Mouse (Mus musculus): Measurements from ENCODE around the gene Ift88. TPM values are rescaled to one million over a fixed set of nuclear protein-coding genes. Genes with fewer than 3 reads are reported as not detected.

Gene Ift88
- polyA plus RNA-seq, 1 experiment from 2014 or later, result 16.2 TPM

DNA sequence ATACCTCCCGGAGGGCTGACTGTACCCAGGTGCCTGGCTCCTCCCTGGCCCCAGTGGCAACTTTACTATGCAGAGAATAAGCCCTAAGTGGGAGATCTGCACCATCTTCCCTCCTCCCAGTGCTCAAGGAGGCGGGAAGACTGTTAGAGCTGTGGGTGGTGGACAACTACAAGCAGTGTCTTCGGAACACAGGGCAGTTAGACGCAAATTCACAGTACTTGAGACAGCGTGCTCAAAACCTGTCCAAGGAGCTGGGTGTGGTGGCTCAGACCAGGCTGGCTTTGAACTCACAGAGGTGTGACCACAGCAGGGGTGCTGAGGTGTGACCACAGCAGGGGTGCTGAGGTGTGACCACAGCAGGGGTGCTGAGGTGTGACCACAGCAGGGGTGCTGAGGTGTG, 130.6 kb downstream of the Ift88 start:
- Histone ChIP-seq H3K4me2 (no peak overlapping the region), H3K27me3 (no peaks in the 10 kb centered on the region), H3K27ac (no peak overlapping the region), H3K4me1 (no peaks in the 10 kb centered on the region), H3K4me3 (no peak overlapping the region), H3K9me3 (no peaks in the 10 kb centered on the region), H3K9ac (no peak overlapping the region), H3K36me3 (peaks cover 6% of the 10 kb centered on the region; the same call in 1 of the 2 replicates)
- 90% methylated on average over 5 of the region's 5 CpGs for WGBS
- ATAC-seq (ENCODE audit: borderline replicate concordance, extremely low read depth, low FRiP score, low TSS enrichment), result no peak

DNA sequence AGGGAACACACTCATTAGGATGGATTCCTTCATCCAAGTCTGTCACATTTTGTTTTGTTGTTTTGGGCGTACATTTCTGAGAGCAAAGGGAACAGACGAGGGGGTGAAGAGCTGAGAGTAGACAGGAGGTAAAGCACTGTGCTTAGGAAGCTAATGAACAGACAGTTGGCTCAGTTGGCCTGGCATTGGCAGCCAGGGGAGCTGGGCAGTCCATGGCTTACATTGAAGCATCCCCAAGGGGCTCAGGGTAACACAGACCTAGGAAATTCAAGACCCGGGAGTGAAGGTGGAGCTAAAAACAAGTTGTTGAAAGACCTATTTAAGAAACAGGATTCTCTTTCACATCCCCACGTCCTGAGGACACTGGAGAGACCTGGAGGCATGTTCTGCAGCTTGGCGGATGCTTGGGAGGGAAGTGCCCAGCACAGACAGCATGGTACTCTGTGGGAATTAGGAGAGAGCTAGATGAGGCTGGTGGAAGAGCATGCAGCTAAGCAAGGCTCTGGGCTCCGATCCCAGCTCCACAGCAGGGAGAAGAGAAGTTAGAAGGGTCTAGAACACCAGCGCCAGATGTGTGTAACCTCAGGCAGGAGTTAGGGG, 131.7 kb downstream of the Ift88 start:
- Histone ChIP-seq H3K4me1 (no peaks in the 10 kb centered on the region), H3K4me2 (no peak overlapping the region), H3K27me3 (no peaks in the 10 kb centered on the region), H3K36me3 (0 out of 2 replicates have a peak, but pooled peaks cover 3% of the 10 kb centered on the region), H3K9ac (no peak overlapping the region), H3K4me3 (no peak overlapping the region), H3K27ac (no peak overlapping the region), H3K9me3 (no peaks in the 10 kb centered on the region)
- WGBS, result 84% methylated on average over 7 of the region's 7 CpGs
- no peak for ATAC-seq (ENCODE audit: borderline replicate concordance, extremely low read depth, low FRiP score, low TSS enrichment)

DNA sequence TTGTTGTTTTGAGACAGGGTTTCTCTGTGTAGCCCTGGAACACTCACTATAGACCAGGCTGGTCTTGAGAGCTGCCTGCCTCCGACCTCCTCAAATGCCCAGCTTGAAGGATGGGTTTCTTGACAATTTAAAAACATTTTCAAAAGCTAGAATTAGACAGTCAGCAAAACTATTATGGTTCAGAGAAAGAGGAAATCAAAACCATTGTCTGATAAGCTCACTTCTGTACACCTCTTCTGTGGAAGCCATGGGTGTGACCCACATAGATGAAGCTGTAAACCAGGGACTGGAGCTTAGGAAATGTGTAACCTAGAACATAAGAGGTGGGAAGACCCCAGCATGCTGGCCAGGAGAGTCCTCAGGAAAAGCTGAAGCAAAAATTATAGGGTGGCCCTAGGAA, 133.1 kb downstream of the Ift88 start:
- 89% methylated on average over 1 of the region's 1 CpGs for WGBS
- ATAC-seq (ENCODE audit: borderline replicate concordance, extremely low read depth, low FRiP score, low TSS enrichment), result no peak
- no peaks in the 10 kb centered on the region for H3K9me3 ChIP-seq

DNA sequence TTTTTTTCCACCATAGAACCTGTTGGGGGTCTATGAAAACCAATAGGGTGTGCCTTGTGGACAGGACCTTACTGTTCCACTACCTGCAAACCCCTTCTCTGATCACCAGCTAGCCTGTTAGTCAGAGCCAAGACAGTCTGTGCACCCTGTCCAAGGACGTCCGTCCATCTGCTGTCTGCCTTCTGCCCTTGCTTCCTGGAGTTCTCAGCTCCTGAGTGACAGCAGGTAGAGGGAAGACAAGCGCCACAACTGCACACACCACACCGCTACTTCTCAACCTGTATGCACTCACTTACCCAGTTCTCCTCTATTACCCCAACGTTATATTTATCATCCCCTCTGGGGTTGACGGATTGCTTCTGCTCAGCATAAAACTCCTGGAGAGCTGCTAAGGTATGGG, 141.8 kb downstream of the Ift88 start:
- H3K27ac ChIP-seq, result no peak overlapping the region
- no peak overlapping the region for H3K4me3 ChIP-seq
- no peak for ATAC-seq (ENCODE audit: borderline replicate concordance, extremely low read depth, low FRiP score, low TSS enrichment)
- no peak overlapping the region for H3K4me2 ChIP-seq
- H3K9ac ChIP-seq, result no peak overlapping the region
- H3K27me3 ChIP-seq, result no peaks in the 10 kb centered on the region
- 0 out of 2 replicates have a peak, but pooled peaks cover 7% of the 10 kb centered on the region for H3K36me3 ChIP-seq
- peaks cover 5% of the 10 kb centered on the region; the same call in 1 of the 2 replicates for H3K4me1 ChIP-seq
- H3K9me3 ChIP-seq, result no peaks in the 10 kb centered on the region
- WGBS, result 85% methylated on average over 6 of the region's 6 CpGs

More for the DNA sequence above, 133.1 kb downstream of the Ift88 start:
- H3K27me3 ChIP-seq, result no peaks in the 10 kb centered on the region
- H3K27ac ChIP-seq, result no peak overlapping the region
- no peak overlapping the region for H3K4me2 ChIP-seq
- H3K4me1 ChIP-seq, result no peaks in the 10 kb centered on the region
- H3K9ac ChIP-seq, result no peak overlapping the region
- 0 out of 2 replicates have a peak, but pooled peaks cover 3% of the 10 kb centered on the region for H3K36me3 ChIP-seq
- no peak overlapping the region for H3K4me3 ChIP-seq

Other genes starting within 250 kb of the Ift88 start
- 27.0 and 27.4 TPM in 2 replicates for gene Cryl1, start 25.5 kb upstream of the Ift88 start, polyA plus RNA-seq (2015; fragmentation: Nextera tagmentation; extraction: Ambion mirVana)
- 5.2 and 6.1 TPM in 2 replicates for gene Il17d, start 100.7 kb downstream of the Ift88 start, polyA plus RNA-seq (2015; fragmentation: Nextera tagmentation; extraction: Ambion mirVana)
- 106 and 108 TPM in 2 replicates for gene Eef1akmt1, start 147.6 kb downstream of the Ift88 start, polyA plus RNA-seq (2015; fragmentation: Nextera tagmentation; extraction: Ambion mirVana)
- gene Xpo4, start 241.4 kb downstream of the Ift88 start, polyA plus RNA-seq (2015; fragmentation: Nextera tagmentation; extraction: Ambion mirVana), result 21.4 and 23.4 TPM in 2 replicates